Mouse (Mus musculus) spleen, adult 12 weeks (tissue): Measurements from ENCODE around the gene Gm17727.
"Not testable (repeated sequence)": the region's sequence is repeated elsewhere in the genome, so short reads cannot be mapped to it uniquely, and the experiment has no call there.

Experiments used
- DNase-seq: peaks from one replicate; pipeline ENCODE4 v3.0.0; 2022; ENCODE audit warnings: low spot score

Gene Gm17727

GRCm38 (mm10) chr9:35778009-35778408, at the start of gene Gm17727:
Gm17727 (minus strand) TSS chr9:35778109.
- no peak for DNase-seq

GRCm38 (mm10) chr9:35817881-35818280, 40.0 kb upstream of the Gm17727 start:
- DNase-seq = not testable (repeated sequence)

- no peak for DNase-seq
Measured at GRCm38 (mm10) chr9:35798146-35798545, 20.2 kb upstream of the Gm17727 start.

- no peak for DNase-seq
Measured at GRCm38 (mm10) chr9:35790001-35790400, 12.1 kb upstream of the Gm17727 start, which contains the start of the genes Gm27235 and D730048I06Rik. Gm27235 (minus strand) TSS chr9:35790101. D730048I06Rik (minus strand) TSS chr9:35790112.

- DNase-seq = no peak
Measured at GRCm38 (mm10) chr9:35756843-35757242, 21.1 kb downstream of the Gm17727 start.

- no peak for DNase-seq
Measured at GRCm38 (mm10) chr9:35740749-35741148, 37.2 kb downstream of the Gm17727 start, which contains the start of gene Gm17677. Gm17677 (plus strand) TSS chr9:35741049.
